Mouse (Mus musculus) ES-Bruce4 (cell line): ENCODE results near the gene Taok3.

Experiments
- CTCF ChIP-seq: IDR thresholded peaks from one replicate; pipeline ENCODE4 v1.8.1; 2011; ENCODE audit warnings: low read depth, low read length
- POLR2A ChIP-seq: IDR thresholded peaks from one replicate; pipeline ENCODE4 v1.8.1; 2011; ENCODE audit warnings: low read length; ENCODE audit not compliant: insufficient read depth

DNA sequence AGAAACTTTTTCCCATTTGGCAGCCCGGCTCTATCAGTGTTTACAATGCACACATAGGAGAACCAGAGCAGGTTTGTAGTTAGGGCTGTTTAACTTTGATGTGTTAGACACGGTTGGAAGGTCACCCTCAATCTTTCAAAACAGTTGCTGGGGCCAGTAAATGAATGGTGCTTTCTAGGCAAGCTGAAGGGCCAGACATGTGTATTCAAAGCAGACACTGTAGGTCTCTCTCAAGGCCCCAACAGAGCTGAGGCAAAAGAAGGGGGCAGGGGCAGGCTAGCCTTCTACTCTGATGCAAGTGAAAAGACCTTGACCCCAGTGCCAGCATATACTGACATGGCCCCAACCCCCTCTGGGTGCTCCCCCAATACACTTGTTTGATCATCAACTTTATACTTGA lies 1.7 kb downstream of the Taok3 start:
- no peak for TF ChIP-seq CTCF
- no peak for TF ChIP-seq POLR2A
